Mouse (Mus musculus) intestine, embryonic 16.5 days (tissue): Measurements from ENCODE around the gene Cfap73. TPM values are rescaled to one million over a fixed set of nuclear protein-coding genes. Genes with fewer than 3 reads are reported as not detected.

ENCODE experiments used
- ATAC-seq: fragments of 200-750 bp; cut with Nextera tagmentation; 2 replicates; pipeline ENCODE4 v1.8.0; 2017; ENCODE audit warnings: moderate TSS enrichment, moderate library complexity
- H3K27ac ChIP-seq: fragments of 300-500 bp; sonication (generic); 2 replicates; pipeline ENCODE4 v1.5.1; 2014; ENCODE audit warnings: mild to moderate bottlenecking, low read length
- H3K27me3 ChIP-seq: fragments of 300-500 bp; sonication (generic); replicated peaks from 2 replicates; pipeline ENCODE4 v1.6.1; 2014; ENCODE audit warnings: low read length, control low read depth, mixed read lengths; ENCODE audit not compliant: control insufficient read depth, insufficient read depth
- H3K36me3 ChIP-seq: fragments of 300-500 bp; sonication (generic); 2 replicates; pipeline ENCODE4 v1.6.1; 2014; ENCODE audit warnings: low read length, control low read depth; ENCODE audit not compliant: control insufficient read depth, insufficient read depth
- H3K4me1 ChIP-seq: fragments of 300-500 bp; sonication (generic); 2 replicates; pipeline ENCODE4 v1.6.1; 2014; ENCODE audit warnings: low read length, control low read depth, mixed read lengths; ENCODE audit not compliant: control insufficient read depth, insufficient read depth
- H3K4me2 ChIP-seq: fragments of 300-500 bp; sonication (generic); 2 replicates; pipeline ENCODE4 v1.6.1; 2014; ENCODE audit warnings: low read depth, low read length, control low read depth
- H3K4me3 ChIP-seq: fragments of 300-500 bp; sonication (generic); 2 replicates; pipeline ENCODE4 v1.5.1; 2014; ENCODE audit warnings: mild to moderate bottlenecking, low read length
- H3K9ac ChIP-seq: fragments of 300-500 bp; sonication (generic); 2 replicates; pipeline ENCODE4 v1.6.1; 2014; ENCODE audit warnings: low read depth, low read length
- H3K9me3 ChIP-seq: fragments of 300-500 bp; sonication (generic); 2 replicates; pipeline ENCODE4 v1.6.1; 2016; ENCODE audit warnings: low read length, control low read depth; ENCODE audit not compliant: control insufficient read depth
- WGBS: fragments of 180-500 bp; shearing (Covaris S2); extraction: QIAGEN DNeasy Blood & Tissue Kit; methylation state at CpG from one replicate; pipeline ENCODE4 v1.1.7; 2014; 5-methylcytosine and 5-hydroxymethylcytosine counted together
- polyA plus RNA-seq: library from polyadenylated mRNA; unstranded; fragments of >200 nt; fragmentation: Nextera tagmentation; extraction: Ambion mirVana; gene quantifications from 2 replicates; pipeline ENCODE4 v1.2.1, GENCODE M21; 2015

The Cfap73 gene
- polyA plus RNA-seq, 1 experiment from 2014 or later = not detected

DNA sequence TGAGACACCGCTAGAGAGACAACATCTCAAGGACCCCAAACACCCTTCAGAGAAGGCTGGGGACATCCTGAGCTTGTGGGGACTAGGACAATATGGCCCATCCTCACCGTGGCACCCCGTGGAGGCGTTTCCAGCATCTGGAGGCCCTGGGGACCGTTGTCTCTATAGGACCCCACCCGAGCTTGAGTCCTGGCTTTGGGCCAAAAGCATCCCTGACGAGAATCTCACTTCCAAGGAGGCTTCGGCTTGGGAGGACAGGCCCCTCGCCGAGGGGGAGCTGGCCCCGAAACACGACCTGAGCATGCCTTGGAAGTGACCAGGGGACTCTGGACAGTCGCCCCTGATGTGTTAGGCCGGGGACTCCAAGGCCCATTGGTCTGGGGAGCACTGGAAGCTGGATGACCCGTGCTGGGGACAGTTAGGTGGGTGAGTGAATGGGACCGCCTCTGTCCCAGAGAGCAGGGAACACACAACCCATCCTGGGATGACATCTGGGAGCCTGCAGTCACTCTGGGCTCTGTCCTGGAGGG, 24.7 kb downstream of the Cfap73 start:
- Histone ChIP-seq H3K9me3 (no peaks in the 10 kb centered on the region), H3K36me3 (no peaks in the 10 kb centered on the region), H3K27me3 (no peaks in the 10 kb centered on the region), H3K27ac (no peak overlapping the region), H3K4me2 (no peak overlapping the region), H3K4me3 (no peak overlapping the region), H3K9ac (no peak overlapping the region), H3K4me1 (peaks cover 16% of the 10 kb centered on the region)
- no peak for ATAC-seq
- WGBS = 82% methylated on average over 16 of the region's 16 CpGs

DNA sequence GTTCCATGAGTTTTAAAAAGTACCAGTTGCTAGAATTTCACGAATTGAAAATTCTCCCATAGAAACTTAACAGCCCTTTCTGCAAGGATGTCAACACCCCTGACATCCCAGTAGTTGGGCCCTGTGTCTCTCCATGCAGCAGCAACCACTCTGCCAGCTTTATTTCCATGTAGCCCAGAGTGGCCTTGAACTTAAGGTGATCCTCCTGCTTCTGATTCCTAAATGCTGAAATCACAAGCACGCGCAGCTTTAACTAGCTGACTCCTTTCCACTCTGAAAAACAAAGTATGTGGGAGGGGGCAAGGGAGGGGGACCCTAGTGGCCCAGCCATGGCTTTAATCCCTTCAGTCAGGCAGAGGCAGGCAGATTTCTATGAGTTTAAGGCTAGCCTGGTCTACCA, 26.7 kb downstream of the Cfap73 start:
- no peak for ATAC-seq

DNA sequence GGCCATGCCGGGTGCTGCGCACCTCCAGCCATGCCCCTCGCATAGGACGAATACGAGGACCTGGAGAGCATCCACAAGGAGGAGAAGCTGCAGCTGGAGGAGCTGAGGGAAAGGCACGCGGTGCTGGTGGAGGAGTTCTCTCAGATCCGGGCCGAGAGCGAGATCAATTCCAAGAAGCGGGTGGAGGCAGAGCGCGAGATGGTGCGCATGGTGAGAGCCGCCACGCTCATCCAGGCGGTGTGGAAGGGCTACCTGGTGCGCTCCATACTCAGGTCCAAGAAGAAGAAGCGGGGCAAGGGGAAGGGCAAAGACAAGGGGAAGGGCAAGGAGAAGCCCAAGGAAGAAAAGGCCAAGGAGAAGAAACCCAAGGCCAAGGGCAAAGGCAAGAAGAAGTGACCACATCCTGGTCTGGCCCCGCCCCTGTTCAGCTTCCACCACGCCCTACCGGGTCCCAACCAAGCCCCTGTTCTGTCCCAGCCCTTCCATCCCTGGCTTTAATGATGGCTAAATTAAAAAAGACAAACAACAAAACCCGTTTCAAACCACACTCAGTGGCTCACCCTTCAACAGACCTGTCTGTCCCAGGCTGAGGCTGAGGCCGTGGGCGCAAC, 27.3 kb downstream of the Cfap73 start:
- Histone ChIP-seq H3K27ac (no peak overlapping the region), H3K36me3 (no peaks in the 10 kb centered on the region), H3K27me3 (no peaks in the 10 kb centered on the region), H3K4me2 (no peak overlapping the region), H3K4me1 (peaks cover 9% of the 10 kb centered on the region), H3K9me3 (no peaks in the 10 kb centered on the region), H3K4me3 (no peak overlapping the region), H3K9ac (0 out of 2 replicates have a peak overlapping the region, but pooled peaks have one; percentile 4)
- ATAC-seq = no peak
- 72% methylated on average over 25 of the region's 25 CpGs for WGBS

More for the DNA sequence above, 26.7 kb downstream of the Cfap73 start:
- H3K4me1 ChIP-seq = peaks cover 10% of the 10 kb centered on the region
- no peak overlapping the region for H3K27ac ChIP-seq
- H3K36me3 ChIP-seq = no peaks in the 10 kb centered on the region
- H3K27me3 ChIP-seq = no peaks in the 10 kb centered on the region
- WGBS = 70% methylated on average over 3 of the region's 3 CpGs
- no peak overlapping the region for H3K9ac ChIP-seq
- no peaks in the 10 kb centered on the region for H3K9me3 ChIP-seq
- no peak overlapping the region for H3K4me2 ChIP-seq
- H3K4me3 ChIP-seq = no peak overlapping the region

DNA sequence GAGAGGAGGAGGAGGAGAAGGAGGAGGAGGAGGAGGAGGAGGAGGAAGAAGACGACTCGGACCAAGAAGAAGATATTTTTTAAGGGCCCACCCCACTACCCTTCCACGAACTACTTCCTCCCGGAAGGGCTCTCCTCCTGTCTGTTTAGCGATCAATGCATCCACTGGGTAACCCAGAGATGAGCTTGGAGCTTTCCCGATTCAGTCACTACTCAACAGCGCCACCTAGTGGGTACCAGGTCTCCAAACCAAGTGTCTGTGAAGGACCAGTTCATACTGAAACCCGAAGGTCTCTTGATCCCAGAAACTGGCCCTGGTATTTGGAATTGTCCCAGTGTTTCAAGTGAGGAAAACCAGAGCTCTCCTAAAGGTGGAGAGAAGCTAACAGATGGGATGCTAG, 28.3 kb downstream of the Cfap73 start:
- H3K9me3 ChIP-seq = no peaks in the 10 kb centered on the region
- H3K27me3 ChIP-seq = no peaks in the 10 kb centered on the region
- H3K9ac ChIP-seq = no peak overlapping the region
- H3K4me1 ChIP-seq = no peaks in the 10 kb centered on the region; the same call in 1 of the 2 replicates
- H3K4me3 ChIP-seq = peak overlapping the region; percentile 26; the same call in 1 of the 2 replicates
- WGBS = 0% methylated on average over 8 of the region's 8 CpGs
- peak; percentile 62 for ATAC-seq
- H3K4me2 ChIP-seq = peak overlapping the region; percentile 43
- H3K36me3 ChIP-seq = no peaks in the 10 kb centered on the region
- H3K27ac ChIP-seq = no peak overlapping the region

DNA sequence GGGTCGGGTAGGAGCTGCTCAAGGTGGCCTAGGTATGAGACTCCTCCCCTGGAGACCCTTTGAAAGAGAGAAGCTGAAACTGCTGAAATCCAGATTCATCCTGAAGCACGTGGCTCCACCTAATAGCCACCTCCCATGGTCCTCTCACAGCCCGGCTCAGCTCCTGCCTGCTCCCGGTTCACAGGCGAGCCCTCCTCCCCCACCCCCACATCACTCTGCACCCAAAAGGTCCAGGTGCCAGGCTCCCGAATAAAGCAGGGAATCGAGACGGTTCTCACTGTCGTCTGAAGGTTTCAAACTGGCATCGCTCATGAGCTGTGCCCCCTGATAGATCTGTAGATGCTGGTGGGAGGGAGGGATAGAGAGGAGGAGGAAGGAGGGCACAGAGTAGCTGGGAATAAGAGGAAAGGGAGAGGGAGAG, 28.8 kb downstream of the Cfap73 start:
- H3K9ac ChIP-seq = peak overlapping the region; percentile 12
- H3K27ac ChIP-seq = no peak overlapping the region
- peak; percentile 22; the same call in 1 of the 2 replicates for ATAC-seq
- peak overlapping the region; percentile 43 for H3K4me2 ChIP-seq
- H3K9me3 ChIP-seq = no peaks in the 10 kb centered on the region
- no peaks in the 10 kb centered on the region; the same call in 1 of the 2 replicates for H3K4me1 ChIP-seq
- H3K27me3 ChIP-seq = no peaks in the 10 kb centered on the region
- no peaks in the 10 kb centered on the region for H3K36me3 ChIP-seq
- 3% methylated on average over 10 of the region's 10 CpGs for WGBS
- H3K4me3 ChIP-seq = peak overlapping the region; percentile 26

DNA sequence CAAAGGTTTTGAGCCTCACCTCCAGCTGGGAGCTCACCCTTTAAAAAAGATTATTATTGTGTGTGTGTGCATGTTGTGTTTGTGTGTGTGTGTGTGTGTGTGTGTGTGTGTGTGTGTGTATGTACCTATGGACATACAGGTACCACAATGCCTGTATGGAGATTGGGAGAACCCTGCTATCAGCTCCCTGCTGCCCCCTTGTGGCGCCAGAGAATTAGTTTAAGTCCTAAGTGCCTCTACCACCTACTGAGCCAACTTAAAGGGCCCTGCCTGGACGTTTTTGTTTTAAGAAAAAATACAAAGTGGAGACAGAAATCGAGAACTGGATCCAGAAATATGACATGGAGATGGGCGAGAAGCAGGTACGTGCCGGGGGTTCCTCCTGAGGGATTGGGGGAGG, 29.2 kb downstream of the Cfap73 start:
- ATAC-seq = peak; percentile 62
- peak overlapping the region; percentile 26 for H3K4me3 ChIP-seq
- no peak overlapping the region for H3K27ac ChIP-seq
- H3K9me3 ChIP-seq = no peaks in the 10 kb centered on the region
- H3K4me1 ChIP-seq = no peaks in the 10 kb centered on the region; the same call in 1 of the 2 replicates
- H3K4me2 ChIP-seq = peak overlapping the region; percentile 43
- WGBS = 2% methylated on average over 6 of the region's 6 CpGs
- no peaks in the 10 kb centered on the region for H3K36me3 ChIP-seq
- no peaks in the 10 kb centered on the region for H3K27me3 ChIP-seq
- H3K9ac ChIP-seq = peak overlapping the region; percentile 12

DNA sequence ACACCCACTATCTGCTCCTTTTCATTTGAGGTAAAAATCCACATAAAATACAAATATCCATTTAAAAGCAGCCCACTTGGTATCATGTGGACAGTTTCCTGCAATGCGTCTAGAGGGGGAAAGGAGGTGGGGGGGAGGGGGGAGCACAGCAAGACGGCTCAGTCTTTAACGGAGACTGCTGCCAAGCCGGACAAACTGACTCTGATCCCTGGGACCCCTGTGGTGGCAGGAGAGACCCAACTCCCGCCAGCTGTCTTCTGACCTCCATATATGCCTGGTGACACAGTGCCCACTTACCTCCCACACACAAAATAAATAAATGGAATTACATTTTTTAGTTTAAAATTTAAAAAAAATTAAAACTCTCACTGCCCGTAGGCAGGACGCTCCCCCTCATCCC, 30.5 kb downstream of the Cfap73 start:
- Histone ChIP-seq H3K4me3 (no peak overlapping the region), H3K27me3 (no peaks in the 10 kb centered on the region), H3K9ac (no peak overlapping the region), H3K27ac (no peak overlapping the region), H3K36me3 (no peaks in the 10 kb centered on the region), H3K4me2 (no peak overlapping the region), H3K4me1 (no peaks in the 10 kb centered on the region; the same call in 1 of the 2 replicates), H3K9me3 (no peaks in the 10 kb centered on the region)
- ATAC-seq = no peak
- WGBS = 69% methylated on average over 7 of the region's 7 CpGs

DNA sequence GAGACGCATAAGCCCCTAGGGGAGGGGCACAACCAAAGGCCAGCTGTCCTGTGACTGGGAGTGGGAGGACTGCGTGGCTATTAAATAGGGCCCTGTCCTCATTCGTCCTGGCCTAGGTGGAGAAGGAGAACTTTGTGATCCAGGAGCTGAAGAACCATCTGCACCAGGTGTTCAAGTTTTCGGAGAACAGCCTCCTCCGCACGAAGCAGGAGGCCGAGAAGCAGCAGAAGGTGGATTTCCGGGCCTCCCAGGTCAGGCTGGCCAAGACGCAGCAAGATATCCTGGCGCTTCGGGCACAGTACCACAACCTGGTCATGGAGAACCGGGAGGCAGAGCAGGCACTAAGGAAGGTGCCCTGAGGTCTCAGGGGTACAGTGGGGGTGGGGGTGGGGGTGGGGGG, 31.8 kb downstream of the Cfap73 start:
- Histone ChIP-seq H3K4me3 (no peak overlapping the region), H3K4me2 (no peak overlapping the region), H3K4me1 (no peaks in the 10 kb centered on the region; the same call in 1 of the 2 replicates), H3K36me3 (no peaks in the 10 kb centered on the region), H3K9me3 (no peaks in the 10 kb centered on the region), H3K27ac (no peak overlapping the region), H3K9ac (no peak overlapping the region), H3K27me3 (no peaks in the 10 kb centered on the region)
- WGBS = 94% methylated on average over 12 of the region's 12 CpGs
- ATAC-seq = no peak

DNA sequence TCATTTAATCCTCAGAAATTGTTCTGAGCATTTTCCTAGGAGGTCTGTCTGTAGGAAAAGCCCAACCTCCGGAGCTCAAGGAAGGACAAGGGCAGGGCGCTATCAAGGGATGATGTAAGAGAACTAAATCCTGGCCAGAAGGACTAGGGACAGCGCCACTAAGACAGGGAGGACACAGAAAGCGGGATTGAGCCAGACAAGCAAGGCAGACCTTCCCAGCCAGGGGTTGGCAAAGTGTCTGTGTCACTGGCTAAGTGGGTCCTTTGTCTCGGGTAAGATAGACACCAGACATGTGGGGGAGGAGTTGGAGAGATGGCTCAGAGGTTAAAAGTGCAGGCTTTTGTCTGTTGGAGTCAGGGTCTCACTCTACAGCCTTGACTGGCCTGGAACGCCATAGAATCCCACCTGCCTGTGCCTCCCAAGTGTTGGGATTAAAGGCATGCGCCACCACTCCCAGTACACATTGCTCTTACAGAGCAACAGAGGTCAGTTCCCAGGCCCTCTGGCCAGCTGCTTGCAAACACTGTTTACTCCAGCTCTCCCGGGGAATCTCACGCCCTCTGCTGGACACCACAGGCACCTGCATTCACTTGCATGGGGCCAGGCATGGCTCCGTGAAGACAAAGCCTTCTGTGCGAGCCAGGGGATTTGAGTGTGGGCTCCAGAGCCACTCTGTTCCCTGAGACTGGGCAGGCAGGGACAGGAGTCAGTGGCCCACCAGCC, 32.9 kb downstream of the Cfap73 start:
- 52% methylated on average over 11 of the region's 11 CpGs for WGBS
- Histone ChIP-seq H3K9me3 (no peaks in the 10 kb centered on the region), H3K36me3 (no peaks in the 10 kb centered on the region), H3K4me2 (no peak overlapping the region), H3K4me1 (no peaks in the 10 kb centered on the region; the same call in 1 of the 2 replicates), H3K27me3 (no peaks in the 10 kb centered on the region), H3K9ac (no peak overlapping the region), H3K4me3 (no peak overlapping the region), H3K27ac (no peak overlapping the region)
- ATAC-seq = no peak
